Mouse (Mus musculus): ENCODE measurements around the gene Cacna1c.

Gene Cacna1c

DNA sequence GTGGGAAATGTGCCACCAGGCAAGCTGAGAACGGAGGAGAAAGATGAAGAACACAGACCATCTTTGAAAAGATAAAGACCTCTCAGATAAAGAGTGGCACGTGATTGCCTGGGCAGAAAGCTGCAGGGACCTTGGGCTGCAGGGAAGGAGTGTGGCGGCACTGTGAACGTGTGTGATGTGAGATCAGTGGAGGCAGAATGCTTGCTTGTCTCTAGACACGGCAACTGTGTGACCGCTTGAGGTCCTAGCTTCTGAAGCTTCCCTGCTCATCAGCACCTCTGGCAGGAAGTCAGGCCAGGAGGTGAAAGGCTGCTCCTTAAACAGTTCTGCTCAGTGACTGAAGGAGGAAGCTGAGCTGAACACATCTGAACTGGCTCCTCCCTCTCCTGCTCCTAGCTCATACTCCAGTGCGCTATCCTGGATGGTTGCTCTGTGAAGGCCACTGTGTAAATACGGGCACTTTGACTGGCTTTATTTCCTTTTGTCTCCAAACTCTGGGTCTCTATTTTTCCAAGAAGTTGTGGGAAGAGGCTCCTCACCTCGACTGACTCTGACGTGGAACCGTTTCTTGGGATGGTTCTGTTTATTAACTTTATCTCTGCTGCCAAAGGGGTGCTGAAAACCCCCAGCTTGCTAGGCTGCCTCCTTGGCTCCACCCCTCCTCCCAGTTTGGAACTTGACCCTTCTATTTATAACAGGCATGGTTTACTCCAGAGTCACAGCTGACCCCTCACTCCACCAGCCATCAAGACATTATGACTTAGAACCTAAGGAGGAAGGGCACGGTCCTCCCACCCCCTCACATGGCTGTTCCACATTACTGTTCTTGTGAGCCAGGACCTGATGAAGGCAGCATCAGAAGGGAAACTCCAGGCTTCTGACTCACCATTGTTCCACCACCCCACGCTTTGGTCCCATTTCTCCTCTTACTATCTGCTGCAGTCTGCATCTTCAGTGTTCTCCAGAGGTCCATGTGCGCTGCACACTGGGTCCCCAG, 357.0 kb downstream of the Cacna1c start:
- peak; percentile 55 for DNase-seq

DNA sequence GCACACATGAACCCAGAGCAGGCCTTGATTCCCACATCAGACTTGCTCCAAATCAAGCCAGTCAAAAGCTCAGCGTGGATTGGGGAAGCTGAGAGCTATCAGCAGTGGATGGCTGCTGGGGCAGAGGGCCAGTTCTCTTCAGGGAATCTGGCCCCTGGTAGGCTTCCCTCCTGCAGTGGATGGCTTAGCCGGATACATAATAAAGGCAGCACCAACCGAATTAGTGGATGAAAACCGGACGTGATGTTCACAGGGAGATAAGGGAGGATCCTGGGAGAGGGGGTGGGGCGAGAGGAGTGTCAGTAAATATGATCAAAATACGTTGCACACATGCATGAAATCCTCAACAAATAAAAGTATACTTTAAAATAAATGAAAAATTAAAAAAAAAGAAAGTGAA, 359.5 kb downstream of the Cacna1c start:
- DNase-seq = no peak

DNA sequence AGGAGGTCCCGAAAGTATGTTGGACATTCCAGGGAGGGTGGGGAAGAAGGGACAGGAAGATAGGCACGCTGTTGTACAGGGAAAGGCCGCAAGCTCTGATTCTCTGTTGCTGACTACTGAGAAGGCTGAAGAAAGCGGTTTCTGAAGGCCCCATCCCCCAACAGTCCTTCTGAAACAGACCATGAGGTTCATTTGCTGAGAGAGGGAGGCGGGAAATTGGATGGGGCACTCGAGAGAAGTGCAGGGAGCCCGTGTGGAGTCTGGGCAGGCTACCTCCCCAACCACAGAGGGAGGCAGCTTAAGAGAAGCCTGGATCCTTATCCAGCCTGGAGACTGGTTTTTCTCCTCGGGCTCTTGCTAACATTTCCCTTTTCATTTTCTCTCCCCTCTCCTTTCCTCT, 362.2 kb downstream of the Cacna1c start:
- DNase-seq = no peak

DNA sequence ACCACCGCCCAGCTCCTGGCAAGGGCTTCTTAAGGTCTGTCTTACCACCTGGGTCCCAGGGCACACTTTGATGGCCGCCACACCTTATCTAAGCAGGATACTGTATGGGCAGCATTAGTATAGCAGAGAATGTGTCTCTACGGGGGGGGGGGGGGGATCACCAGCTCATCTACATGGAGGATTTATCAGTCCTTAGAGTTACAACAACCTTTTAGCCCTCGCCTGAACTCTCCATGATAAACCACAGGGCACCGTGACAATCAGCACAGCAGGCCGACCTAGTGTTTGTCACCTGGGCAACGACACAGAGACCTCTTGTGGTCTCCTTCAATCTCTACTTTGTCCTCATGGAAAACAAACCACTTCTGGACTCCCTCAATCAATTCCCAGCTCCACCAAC, 363.2 kb downstream of the Cacna1c start:
- DNase-seq = no peak

DNA sequence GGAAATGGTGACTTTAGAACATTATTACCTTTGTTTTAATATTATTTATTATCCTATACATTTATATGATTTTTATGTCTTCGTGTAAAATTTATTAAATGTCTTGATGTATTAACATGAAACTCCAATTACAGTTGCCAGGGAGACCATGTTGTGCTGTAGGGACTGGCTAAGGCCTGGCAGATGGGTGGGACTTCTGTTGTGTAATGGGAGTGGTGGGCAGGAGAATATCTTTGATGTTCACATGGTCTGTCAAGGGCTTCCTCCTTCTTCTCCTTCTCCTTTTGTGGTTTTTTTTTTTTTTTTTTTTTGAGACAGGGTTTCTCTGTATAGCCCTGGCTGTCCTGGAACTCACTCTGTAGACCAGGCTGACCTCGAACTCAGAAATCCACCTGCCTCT, 363.6 kb downstream of the Cacna1c start:
- no peak for DNase-seq

DNA sequence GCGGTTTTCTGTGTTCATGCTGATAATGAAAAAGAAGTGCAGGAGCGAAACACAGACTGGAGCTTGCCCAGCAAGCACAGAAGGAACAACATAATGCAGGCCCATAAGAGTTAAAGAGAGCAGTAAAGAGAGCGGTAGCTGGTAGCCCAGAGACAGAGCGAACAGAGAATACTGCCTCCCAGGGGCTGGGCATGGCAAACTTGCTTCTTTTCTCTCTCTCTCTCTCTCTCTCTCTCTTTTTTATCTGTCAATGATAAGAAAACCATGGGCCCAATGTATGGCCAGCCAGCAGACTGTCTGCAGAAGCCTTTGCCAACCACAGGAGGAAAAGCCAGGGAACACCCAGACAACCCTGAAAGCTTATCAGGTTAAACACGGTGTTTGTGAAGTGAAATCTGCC, 365.4 kb downstream of the Cacna1c start:
- no peak for DNase-seq

DNA sequence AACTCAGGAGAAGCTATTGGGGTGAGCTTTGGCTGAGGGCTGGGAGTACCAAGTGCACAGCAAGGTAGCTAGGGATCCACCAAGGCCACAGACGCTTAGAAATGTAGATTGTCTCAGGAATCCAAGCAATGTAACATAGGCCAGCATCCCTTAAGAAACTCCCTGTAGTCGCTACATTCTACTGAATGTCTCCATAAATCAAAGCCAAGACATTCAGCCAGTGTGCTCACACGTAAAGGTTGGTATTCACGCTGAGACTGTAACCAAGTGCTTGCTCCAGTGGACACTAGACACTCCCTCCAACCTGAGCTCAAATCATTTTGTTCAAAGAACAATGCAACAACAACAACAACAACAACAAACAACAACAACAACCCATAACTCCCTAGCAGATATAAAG, 368.0 kb downstream of the Cacna1c start:
- no peak for DNase-seq

DNA sequence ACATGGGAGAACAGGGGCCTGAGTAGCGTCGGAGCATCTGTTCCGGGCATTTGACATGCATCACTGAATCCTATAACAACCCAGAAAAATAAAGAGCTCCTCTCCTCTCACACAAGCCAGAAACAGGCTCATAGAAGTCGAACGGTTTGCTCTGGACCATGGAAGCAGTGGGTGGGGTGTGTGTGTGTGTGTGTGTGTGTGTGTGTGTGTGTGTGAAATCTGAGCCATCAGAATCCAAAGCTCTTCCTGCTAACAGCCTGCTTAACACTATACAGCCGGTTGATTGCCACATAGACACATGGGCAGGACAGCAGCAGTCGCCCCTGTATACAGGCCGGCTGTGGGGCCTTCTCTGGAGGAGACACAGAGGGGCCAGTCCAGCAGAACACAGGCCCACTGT, 368.7 kb downstream of the Cacna1c start:
- DNase-seq = no peak

DNA sequence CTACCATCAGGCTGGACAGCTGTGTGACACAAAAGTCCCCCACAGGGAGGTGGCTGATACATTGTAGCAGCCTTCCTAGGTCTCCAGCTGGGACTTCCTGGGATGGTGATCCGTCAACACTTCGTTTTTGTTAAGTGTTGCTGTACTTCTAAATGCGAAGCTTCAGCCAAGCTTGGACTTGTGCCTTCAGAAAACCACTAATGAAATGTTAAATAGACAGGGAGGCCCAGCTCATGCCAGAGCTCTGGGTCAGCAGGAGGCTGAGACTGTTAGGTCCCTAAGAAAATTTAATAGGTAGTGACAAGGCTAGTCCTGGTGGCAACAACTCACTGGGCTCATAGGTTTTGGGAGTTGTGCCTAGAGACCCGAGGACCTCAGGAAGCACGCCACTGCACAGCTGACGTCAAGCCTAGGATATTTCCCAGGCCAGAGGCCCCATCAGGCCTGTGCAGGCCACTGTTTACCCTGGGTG, 370.8 kb downstream of the Cacna1c start:
- peak; percentile 60 for DNase-seq

DNA sequence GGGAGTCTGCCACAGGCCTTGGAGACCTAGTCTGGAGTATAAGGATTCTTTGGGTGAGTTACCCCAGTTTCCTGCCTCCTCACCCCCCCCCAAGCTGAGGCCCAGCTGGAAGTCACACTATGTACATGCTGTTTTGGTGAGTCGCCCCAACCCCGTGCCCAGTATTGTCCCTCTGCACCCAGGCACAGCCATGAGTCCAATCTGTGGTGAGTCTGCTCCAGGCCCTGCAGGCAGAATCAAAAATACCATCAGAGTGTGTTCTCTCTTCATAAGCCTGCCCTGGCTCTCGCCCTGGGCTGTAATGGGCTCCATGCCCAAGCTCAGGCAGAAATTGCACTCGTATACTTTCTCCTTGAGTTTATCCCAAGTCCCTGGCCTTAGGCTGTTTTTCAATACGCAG, 374.7 kb downstream of the Cacna1c start:
- DNase-seq = no peak

DNA sequence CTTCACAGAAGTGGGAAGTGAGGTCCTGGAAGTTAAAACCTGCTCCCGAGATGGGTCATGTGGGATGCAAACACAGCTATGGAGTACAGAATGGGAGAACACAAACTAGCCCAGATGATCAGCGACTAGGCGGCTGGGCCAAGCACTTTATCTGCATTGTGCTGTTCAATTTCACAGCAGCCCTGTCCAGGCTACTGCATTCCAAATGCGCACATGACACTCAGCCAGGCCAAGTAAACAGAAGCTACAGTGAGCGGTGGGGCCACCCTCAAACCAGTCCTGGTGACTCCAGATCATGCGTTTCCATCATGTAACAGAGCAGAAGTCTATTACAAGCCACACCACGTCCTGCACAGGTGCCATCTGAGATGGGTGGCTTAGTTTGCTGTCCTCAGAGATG, 376.6 kb downstream of the Cacna1c start:
- DNase-seq = no peak

DNA sequence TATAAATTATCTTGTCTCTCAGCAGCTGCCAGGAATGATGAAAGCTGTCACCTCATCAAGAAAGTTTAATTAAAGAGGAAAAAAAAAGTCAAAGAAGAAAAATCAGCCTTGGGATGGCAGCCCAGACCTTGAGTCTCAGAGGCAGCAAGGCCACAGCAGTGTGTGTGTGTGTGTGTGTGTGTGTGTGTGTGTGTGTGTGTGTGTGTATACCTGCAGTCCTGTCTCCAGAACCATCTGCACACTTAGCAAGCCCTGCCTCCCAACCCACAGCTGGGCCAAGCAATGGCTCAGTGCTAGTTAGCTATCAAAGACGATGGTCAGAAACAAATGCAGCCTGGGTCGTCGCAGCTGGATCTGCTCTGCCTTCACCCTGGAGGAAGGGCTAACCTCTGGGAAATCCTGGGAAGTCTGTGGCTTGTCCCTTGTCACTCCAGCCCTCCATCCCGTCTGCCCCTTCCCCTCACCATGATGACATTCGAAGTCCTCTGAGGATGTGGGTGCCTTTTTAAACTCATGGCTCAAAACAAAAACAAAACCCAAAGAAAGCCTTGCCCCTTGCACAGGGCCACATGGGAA, 378.2 kb downstream of the Cacna1c start:
- peak; percentile 61 for DNase-seq

DNA sequence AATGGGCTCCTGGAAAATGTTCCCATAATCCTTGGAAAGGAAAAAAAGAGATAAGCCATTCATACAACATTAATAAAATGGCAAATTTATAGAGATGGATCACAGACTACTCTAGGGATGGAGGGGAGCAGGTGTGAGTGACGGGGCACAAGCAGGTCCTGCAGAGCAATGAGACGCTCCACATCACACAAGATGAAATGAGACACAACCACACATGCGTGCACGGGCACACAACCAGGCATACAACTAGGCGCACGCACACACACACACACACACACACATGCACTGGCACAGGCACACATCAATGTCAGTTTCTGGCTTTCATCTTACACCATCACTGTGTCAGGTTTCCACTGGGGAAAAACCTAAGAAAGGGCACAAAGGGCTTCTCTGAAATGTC, 380.0 kb downstream of the Cacna1c start:
- DNase-seq = no peak

DNA sequence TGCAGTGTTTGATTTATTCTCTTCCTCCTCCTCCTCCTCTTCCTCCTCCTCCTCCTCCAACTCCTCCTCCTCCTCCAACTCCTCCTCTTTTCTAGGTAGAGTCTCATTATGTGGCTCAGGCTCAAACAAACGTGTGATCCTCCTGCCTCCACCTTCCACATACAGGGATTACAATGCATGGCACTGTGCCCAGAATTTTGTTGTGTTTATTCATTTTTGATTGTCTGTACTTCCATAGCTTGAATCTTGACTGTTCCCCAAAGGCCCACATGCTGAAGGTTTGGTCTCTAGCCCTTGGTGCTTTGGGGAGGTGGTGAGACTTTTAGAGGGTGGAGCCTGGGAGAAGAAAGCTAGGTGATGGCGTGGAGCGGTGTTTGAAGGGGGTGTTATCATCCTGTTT, 383.7 kb downstream of the Cacna1c start:
- DNase-seq = no peak

DNA sequence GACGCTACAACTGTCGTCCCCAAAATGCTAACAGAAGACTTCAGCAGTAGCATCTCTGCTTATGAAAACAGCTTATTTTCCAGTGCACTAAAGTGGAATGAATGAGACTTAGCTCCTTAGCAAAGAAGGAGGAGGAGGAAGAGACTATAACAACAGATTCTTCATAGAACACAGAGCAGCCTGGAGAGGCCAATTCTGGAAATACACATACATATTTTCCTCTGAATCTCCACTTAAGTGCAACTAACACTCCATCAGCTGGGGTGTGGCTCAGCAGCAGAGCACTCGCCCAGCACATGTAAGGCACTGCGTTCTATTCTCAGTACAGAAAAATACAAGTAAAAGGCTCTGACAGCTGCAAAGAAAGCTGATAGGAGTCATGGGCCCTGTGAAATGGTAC, 384.2 kb downstream of the Cacna1c start:
- DNase-seq = no peak

DNA sequence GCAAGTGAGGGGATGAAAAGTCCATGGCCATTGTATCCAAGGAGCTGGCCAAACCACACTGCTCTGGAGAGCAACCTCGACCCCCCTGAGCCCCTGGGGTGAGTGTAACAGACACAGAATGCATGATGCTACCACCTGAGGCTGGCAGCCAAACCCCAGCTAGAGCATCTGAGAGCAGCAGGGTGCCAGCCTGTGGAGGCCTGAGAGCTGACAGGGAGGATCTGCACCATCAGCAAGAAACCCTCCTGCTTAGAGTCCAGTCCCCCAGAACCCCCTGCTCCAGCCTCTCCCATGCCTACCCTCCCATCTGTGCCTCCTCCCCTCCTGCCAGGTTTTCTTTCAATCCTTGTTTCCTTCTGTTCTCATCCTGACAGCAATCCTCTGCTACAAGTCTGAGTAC, 385.4 kb downstream of the Cacna1c start:
- DNase-seq = no peak

DNA sequence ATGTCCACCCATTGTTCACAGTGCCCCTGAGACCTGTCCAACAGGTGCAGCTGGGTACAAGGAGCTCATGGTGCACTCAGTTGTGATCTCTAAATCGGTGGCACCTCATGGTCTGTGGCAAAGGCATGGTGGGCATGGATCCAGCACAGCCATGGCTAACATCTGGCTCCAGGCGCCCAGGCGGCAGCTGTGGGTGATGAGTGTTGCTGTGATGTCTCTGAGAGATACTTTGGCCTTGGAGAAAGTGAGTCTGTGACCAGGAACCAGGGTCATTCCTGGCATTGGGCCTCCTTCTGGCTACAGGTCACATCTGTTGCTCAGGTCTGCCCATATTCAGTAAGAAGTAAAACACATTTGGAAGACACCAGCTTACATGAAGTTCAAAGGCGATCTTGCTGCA, 391.1 kb downstream of the Cacna1c start:
- DNase-seq = no peak

DNA sequence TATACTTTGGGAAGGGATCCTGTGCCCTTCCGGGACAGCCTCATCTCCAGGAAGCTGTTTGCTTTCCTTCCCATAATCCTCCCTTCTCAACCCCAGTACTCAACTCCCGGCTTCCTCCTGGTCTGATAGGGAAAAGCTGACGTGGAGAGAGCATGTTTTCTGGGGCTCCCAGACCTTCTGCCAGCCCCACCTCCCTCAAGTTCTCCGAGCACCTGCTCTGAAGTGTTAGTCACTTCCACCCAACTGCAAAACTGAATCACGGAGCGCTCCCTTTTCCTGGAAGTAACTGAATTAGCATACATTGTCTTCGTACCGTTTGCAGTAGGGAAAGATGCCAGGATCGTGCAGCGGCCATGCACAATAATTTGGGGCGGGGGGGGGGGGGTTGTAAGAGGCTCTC, 393.9 kb downstream of the Cacna1c start:
- no peak for DNase-seq

DNA sequence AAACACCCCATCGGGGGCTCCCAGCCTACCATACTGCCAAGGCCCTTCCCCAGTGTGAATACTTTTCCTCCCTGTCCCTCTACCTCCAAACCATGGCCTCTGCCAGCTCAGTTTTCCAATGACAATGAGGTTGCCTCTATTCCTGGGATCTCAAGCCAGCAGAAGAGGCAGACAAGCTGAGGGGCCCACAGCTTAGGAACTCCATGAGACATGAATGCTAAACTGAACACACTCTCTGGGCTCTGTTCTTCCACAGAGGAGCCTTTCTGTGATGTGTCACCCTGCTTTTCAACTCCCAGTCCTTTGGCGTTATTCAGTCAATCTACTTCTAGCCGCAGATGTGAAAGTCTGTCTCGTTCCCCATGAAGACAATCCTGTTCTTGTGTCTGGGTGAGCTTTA, 399.8 kb downstream of the Cacna1c start:
- DNase-seq = no peak

DNA sequence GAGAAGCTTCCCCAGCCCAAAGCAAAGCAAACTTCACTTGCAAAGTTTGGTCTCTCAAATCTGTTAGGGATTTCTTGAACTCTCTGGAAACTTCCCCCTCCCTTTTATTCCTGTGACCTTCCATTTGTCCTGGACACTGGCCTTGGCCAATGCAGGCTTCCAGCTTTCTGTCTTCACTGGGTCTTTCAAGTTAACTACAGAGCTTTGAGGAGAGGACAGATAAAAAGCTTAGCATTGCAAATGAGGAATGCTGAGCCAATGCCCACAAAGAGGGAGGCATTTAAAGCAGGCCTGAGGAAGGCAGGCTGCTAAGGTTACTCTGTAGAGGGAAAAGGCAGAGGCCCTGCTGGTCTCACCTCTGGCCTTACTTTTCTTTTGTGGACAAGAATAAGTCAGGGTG, 400.5 kb downstream of the Cacna1c start:
- no peak for DNase-seq

DNA sequence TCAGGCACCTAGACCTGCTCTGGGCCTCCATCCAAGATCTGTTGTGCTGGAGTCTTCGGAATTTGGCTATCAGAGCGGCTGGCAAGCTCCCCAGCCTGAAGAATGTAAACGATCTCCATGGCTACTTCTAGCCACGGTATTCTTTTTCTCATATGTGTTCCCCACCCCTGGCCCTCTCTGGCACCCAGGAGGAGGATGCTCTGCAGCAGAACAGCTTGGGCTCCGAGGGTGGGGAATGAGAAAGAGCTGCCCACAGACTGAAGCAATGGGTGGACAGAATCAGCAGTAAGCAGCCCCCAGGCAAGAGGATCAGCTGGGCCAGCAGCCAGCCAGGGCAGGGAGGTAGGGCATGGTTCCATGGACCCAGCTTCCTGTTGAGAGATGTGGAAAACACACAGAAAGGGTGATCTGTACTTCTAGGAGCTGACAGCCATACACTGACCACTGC, 404.3 kb downstream of the Cacna1c start:
- DNase-seq = peak; percentile 40

DNA sequence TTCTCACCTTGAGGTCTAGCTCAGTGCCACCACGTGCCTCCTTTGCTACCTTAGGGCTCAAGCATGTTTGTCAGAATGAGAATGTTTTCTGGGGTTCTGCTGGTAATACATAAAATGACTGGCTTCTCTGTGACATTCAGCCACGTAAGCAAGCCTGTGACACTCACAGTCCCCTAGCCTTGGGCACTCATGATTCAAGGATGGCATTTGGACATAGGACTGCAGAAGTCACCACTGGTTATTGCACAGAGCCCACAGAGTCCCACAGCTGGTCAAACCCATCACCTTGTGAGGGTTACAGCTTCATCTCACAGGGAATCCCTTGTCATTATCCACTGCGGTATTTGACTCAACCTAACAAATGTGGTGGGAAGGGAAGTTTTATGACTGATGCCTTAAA, 408.3 kb downstream of the Cacna1c start:
- DNase-seq = no peak

DNA sequence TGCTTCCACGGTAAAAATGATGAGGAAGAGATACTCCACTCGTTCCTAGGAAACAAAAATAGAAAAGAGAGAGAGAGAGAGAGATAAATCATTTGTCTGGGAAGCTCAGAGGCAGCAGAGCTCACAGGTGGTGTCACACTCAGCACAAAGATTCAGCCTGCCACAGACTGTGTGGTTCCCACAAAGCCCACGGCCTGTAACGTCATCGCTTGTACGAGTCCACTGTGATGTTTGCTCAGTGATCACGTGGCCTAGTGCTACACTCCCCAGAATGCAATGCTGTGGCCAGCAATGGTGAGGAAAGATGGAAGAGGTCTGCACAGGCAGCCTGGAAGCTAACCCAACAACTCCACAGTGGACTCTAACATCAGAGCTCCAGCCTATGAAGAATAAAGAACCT, 415.9 kb downstream of the Cacna1c start:
- no peak for DNase-seq

DNA sequence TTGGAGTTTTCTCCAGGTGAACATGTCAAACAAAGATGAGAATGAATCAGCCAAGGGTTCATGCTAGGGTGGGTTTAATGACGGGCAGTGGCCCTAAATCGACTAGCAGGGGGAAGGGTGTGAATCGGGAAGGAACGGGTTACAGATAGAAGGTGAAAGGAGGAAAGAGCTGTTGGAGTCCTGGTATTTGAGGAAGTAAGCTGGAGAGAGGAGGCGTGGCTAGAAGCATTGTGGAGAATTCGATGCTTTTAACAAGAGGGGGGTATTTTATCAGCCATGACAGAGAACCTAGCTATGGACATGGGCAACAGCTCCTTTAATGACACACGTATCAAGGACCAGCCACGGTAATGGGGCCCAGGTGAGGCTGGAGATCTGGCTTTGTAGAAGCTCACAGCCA, 417.0 kb downstream of the Cacna1c start:
- DNase-seq = no peak

Data from kidney, postnatal 10 days (tissue).